Mouse (Mus musculus) heart, adult 2 months (tissue): Measurements from ENCODE around the gene Slc4a4. TPM values are rescaled to one million over a fixed set of nuclear protein-coding genes. Genes with fewer than 3 reads are reported as not detected.

Source experiments
- DNase-seq, 2 experiments: peaks; one replicate each; pipeline ENCODE4 v3.0.0; 2021
- H3K27ac ChIP-seq: fragments of 200-600 bp; 2 replicates; pipeline ENCODE4 v1.8.1; 2022
- H3K27me3 ChIP-seq: fragments of 200-500 bp; 2 replicates; pipeline ENCODE4 v1.6.1; 2012; ENCODE audit warnings: mild to moderate bottlenecking, low read length, inconsistent platforms, mixed read lengths; ENCODE audit not compliant: control insufficient read depth, insufficient read depth
- H3K36me3 ChIP-seq: fragments of 200-500 bp; 2 replicates; pipeline ENCODE4 v1.6.1; 2012; ENCODE audit warnings: low read length, inconsistent platforms; ENCODE audit not compliant: control insufficient read depth, insufficient read depth
- H3K4me1 ChIP-seq: fragments of 200-500 bp; 2 replicates; pipeline ENCODE4 v1.6.1; 2011; ENCODE audit warnings: low read length; ENCODE audit not compliant: control insufficient read depth, insufficient read depth
- H3K4me3 ChIP-seq: fragments of 200-600 bp; 2 replicates; pipeline ENCODE4 v1.8.1; 2022
- H3K79me2 ChIP-seq: fragments of 200-500 bp; replicated peaks from 2 replicates; pipeline ENCODE4 v1.6.1; 2012; ENCODE audit warnings: mild to moderate bottlenecking, inconsistent platforms, low read length, moderate library complexity, mixed read lengths; ENCODE audit not compliant: control insufficient read depth, insufficient read depth
- H3K9ac ChIP-seq: fragments of 200-500 bp; 2 replicates; pipeline ENCODE4 v1.6.1; 2012; ENCODE audit warnings: low read depth, mild to moderate bottlenecking, control low read depth, inconsistent platforms, low read length, mixed read lengths
- CTCF ChIP-seq: fragments of 200-600 bp; IDR thresholded peaks from 2 replicates; pipeline ENCODE4 v1.8.1; 2022; ENCODE audit warnings: antibody characterized with exemption, mild to moderate bottlenecking, moderate library complexity
- EP300 ChIP-seq: fragments of 200-500 bp; IDR thresholded peaks from 2 replicates; pipeline ENCODE4 v1.6.1; 2011; ENCODE audit warnings: low read depth, low read length, control low read depth; ENCODE audit not compliant: insufficient read depth
- POLR2A ChIP-seq: fragments of 200-500 bp; IDR thresholded peaks from 2 replicates; pipeline ENCODE4 v1.6.1; 2011; ENCODE audit warnings: mild to moderate bottlenecking, low read depth, low read length, control low read depth; ENCODE audit not compliant: insufficient read depth
- WGBS: fragments of 180-500 bp; shearing (Covaris S2); methylation state at CpG from one replicate; pipeline ENCODE4 v1.1.7; 2018; 5-methylcytosine and 5-hydroxymethylcytosine counted together
- intact Hi-C: fragments of 180-260 bp; cut with DNase I; formaldehyde crosslinking; loops from one replicate; pipeline ENCODE4 v1.15.1; 2025
- polyA plus RNA-seq: library from polyadenylated mRNA; depleted of rRNA; stranded (reverse); fragments of >200 nt; gene quantifications from 2 replicates; pipeline ENCODE4 v1.2.3, GENCODE M21; 2012
- total RNA-seq, 2 experiments: library from RNA; stranded (reverse); gene quantifications; 2 replicates each; pipeline ENCODE4 v1.2.3; 2021

Gene Slc4a4
- total and polyA plus RNA-seq, 3 experiments, result 4.9 to 25.5 (median 19.4) TPM

DNA sequence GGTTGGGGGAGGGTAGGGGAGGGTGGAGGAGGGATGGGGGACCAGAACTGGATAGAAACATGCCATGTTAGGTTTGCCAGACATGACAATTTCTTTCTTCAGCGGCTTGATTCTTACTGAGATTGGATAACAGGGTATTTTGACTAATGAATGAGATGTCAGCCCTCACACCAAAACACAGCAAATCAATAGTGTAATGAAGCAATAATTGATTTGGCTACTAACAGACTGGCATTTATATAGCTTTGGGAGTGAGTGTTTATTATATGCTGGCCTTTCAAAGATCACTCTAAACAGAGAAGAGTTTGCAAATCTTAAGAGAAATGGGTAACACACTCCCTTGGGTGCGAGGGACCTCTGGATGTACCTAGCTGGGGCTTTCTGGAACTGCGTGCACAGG is 30.6 kb downstream of the Slc4a4 start:
- no peak for DNase-seq

DNA sequence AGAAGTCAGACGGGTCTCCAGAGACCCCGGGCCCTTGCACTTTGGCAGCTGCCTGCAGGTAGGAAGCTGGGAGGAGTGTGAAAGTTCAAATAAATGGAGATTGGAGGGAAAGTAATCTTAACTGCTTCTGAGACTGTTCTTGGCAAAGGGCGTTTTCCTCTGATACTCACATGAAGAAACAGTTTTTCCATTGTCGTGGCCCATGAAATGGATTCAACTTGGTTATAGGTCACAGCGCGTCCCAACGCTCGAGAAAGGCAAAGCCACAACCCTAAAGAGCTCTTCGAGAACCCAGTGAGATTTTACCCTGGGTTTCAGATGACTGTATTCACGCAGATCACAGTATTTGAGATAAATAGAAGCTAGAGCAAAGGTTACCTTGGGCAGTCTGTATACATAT is 31.0 kb downstream of the Slc4a4 start:
- H3K4me1 ChIP-seq, result no peaks in the 10 kb centered on the region; the same call in 1 of the 2 replicates
- peaks cover 6% of the 10 kb centered on the region; the same call in 1 of the 2 replicates for H3K36me3 ChIP-seq
- H3K9ac ChIP-seq, result no peak overlapping the region
- DNase-seq, result no peak
- no peaks in the 10 kb centered on the region for H3K27me3 ChIP-seq
- no peaks in the 10 kb centered on the region for H3K79me2 ChIP-seq
- TF ChIP-seq POLR2A (no peak), CTCF (no peak), EP300 (no peak)
- H3K4me3 ChIP-seq, result no peak overlapping the region
- H3K27ac ChIP-seq, result peak overlapping the region; percentile 64
- 65% methylated on average over 10 of the region's 10 CpGs for WGBS
- intact Hi-C loops, result no loop called here

More for the DNA sequence above, 30.6 kb downstream of the Slc4a4 start:
- TF ChIP-seq EP300 (no peak), CTCF (no peak)
- intact Hi-C loops, result no loop called here
- WGBS, result 80% methylated on average over 3 of the region's 3 CpGs
- Histone ChIP-seq H3K27ac (peak overlapping the region; percentile 64), H3K36me3 (peaks cover 6% of the 10 kb centered on the region; the same call in 1 of the 2 replicates), H3K9ac (no peak overlapping the region), H3K4me3 (no peak overlapping the region), H3K27me3 (no peaks in the 10 kb centered on the region), H3K79me2 (no peaks in the 10 kb centered on the region), H3K4me1 (no peaks in the 10 kb centered on the region; the same call in 1 of the 2 replicates)

DNA sequence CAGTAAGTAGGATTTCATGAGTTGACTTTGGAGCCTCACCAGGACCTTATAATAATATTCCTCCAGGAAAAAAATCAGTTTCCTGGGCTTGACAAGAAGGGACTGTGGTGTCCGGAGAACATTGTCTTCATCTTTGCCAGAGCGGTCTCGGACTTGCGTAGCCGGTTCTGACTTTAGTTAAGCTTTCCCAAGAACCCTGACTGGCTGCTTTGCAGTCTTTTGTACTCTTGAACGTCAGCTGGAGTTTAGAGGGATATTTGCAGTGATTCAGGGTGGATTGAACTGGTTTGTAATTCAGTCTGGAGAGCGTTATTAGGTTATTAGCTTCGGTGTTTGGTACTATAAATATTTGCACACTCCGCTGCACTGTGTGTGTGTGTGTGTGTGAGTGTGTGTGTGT is 31.9 kb downstream of the Slc4a4 start:
- no peaks in the 10 kb centered on the region for H3K79me2 ChIP-seq

DNA sequence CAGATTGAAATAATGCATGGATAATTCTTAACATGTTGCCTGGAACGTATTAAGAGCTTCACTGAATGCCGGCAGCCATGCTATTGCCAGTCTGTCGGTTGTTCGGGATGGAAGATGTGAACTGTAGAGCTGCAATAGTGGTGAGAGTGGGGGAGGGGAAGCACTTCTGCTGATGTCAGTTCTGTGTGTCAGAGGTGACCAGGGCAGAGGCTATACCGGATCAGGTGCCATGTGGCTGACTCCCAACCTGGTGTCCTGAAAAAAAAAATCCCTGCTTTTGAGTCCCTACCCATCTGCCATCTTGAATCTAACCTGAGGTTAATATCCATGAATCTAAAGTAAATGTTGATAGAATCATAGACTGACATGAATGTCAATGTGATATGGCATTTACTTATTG is 39.0 kb downstream of the Slc4a4 start:
- no peak overlapping the region for H3K9ac ChIP-seq
- no peaks in the 10 kb centered on the region for H3K27me3 ChIP-seq
- peaks cover 3% of the 10 kb centered on the region; the same call in 1 of the 2 replicates for H3K4me1 ChIP-seq
- TF ChIP-seq CTCF (no peak), POLR2A (no peak), EP300 (no peak)
- no peak for DNase-seq
- H3K27ac ChIP-seq, result no peak overlapping the region
- H3K4me3 ChIP-seq, result no peak overlapping the region
- H3K79me2 ChIP-seq, result no peaks in the 10 kb centered on the region
- WGBS, result 91% methylated on average over 5 of the region's 5 CpGs
- intact Hi-C loops, result loop anchor here (5.0 kb wide), 1 partner anchor 212 kb away; no protein-coding TSS in a partner anchor
- H3K36me3 ChIP-seq, result no peaks in the 10 kb centered on the region

More for the DNA sequence above, 31.9 kb downstream of the Slc4a4 start:
- Histone ChIP-seq H3K9ac (no peak overlapping the region), H3K27me3 (no peaks in the 10 kb centered on the region), H3K4me3 (no peak overlapping the region), H3K36me3 (peaks cover 6% of the 10 kb centered on the region; the same call in 1 of the 2 replicates), H3K4me1 (no peaks in the 10 kb centered on the region; the same call in 1 of the 2 replicates), H3K27ac (no peak overlapping the region; the same call in 1 of the 2 replicates)
- WGBS, result 73% methylated on average over 9 of the region's 9 CpGs
- intact Hi-C loops, result no loop called here
- DNase-seq, result no peak
- TF ChIP-seq EP300 (no peak), POLR2A (no peak), CTCF (no peak)

DNA sequence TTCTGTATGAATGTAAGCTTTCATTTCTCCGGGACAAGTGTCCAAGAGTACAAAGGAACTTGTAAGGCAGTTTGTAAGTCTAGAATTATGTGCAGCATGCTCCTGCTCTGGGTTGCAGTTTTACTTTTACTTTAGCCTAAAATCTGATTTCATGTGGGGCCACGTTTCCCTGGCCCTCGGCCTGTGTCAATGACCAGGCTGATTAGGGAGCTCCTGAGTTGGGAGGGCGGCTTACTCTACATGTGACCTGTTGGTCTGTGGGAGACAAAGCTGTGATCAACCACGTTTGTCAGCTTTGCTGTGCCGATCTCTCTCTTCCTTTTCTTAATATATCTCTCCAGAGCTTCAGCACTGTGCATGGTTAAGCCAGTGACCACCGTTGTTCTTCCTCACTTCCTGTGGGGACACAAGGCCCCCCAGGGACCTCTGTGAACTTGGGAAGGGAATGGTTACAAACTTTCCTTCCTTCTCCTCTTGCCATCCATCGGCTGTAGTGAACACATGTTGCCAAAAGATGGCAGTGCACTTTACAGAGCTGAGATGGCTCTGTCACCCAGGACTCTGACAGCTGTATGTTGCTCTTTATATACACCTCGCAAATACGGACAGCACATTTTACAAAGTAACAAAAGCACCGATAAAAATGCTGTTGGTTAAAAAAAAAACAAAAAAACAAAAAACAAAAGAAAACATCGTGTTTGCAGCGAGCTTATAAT is 41.7 kb downstream of the Slc4a4 start:
- TF ChIP-seq CTCF (peak; percentile 84), POLR2A (no peak), EP300 (peak; percentile 56; the same call in 1 of the 2 replicates)
- 21% methylated on average over 13 of the region's 13 CpGs for WGBS
- H3K36me3 ChIP-seq, result no peaks in the 10 kb centered on the region
- intact Hi-C loops, result loop anchor here (2.0 to 5.0 kb wide), 2 partner anchors 209 to 292 kb away; no protein-coding TSS in a partner anchor
- H3K4me3 ChIP-seq, result 0 out of 2 replicates have a peak overlapping the region, but pooled peaks have one; percentile 14
- no peaks in the 10 kb centered on the region for H3K79me2 ChIP-seq
- peaks cover 7% of the 10 kb centered on the region; the same call in 1 of the 2 replicates for H3K4me1 ChIP-seq
- H3K9ac ChIP-seq, result peak overlapping the region; percentile 11
- H3K27ac ChIP-seq, result peak overlapping the region; percentile 81
- H3K27me3 ChIP-seq, result no peaks in the 10 kb centered on the region
- peak; percentile 40 to 45 for DNase-seq
